Mouse (Mus musculus) heart, embryonic 13.5 days (tissue): ENCODE measurements around the gene Memo1. TPM values are rescaled to one million over a fixed set of nuclear protein-coding genes. Genes with fewer than 3 reads are reported as not detected.
"Not testable (repeated sequence)": the region's sequence is repeated elsewhere in the genome, so short reads cannot be mapped to it uniquely, and the experiment has no call there.

ENCODE experiments used
- ATAC-seq: fragments of 200-750 bp; cut with Nextera tagmentation; 2 replicates; pipeline ENCODE4 v1.8.0; 2017; ENCODE audit warnings: moderate TSS enrichment; ENCODE audit not compliant: insufficient number of reproducible peaks, low FRiP score, low TSS enrichment; ENCODE audit errors: extremely low read depth
- H3K27ac ChIP-seq: fragments of 300-500 bp; sonication (generic); replicated peaks from 2 replicates; pipeline ENCODE4 v1.5.1; 2015; ENCODE audit warnings: moderate library complexity, mild to moderate bottlenecking, inconsistent platforms
- H3K27me3 ChIP-seq: fragments of 300-500 bp; sonication (generic); replicated peaks from 2 replicates; pipeline ENCODE4 v1.6.1; 2015; ENCODE audit warnings: mild to moderate bottlenecking, inconsistent platforms
- H3K36me3 ChIP-seq: fragments of 300-500 bp; sonication (generic); 2 replicates; pipeline ENCODE4 v1.6.1; 2015; ENCODE audit warnings: mild to moderate bottlenecking, inconsistent platforms
- H3K4me1 ChIP-seq: fragments of 300-500 bp; sonication (generic); 2 replicates; pipeline ENCODE4 v1.6.1; 2015; ENCODE audit warnings: inconsistent platforms
- H3K4me2 ChIP-seq: fragments of 300-500 bp; sonication (generic); 2 replicates; pipeline ENCODE4 v1.6.1; 2015; ENCODE audit warnings: inconsistent platforms, mild to moderate bottlenecking, moderate library complexity
- H3K4me3 ChIP-seq: fragments of 300-500 bp; sonication (generic); 2 replicates; pipeline ENCODE4 v1.5.1; 2015; ENCODE audit warnings: moderate library complexity, mild to moderate bottlenecking, inconsistent platforms
- H3K9ac ChIP-seq: fragments of 300-500 bp; sonication (generic); 2 replicates; pipeline ENCODE4 v1.6.1; 2015; ENCODE audit warnings: inconsistent platforms, mild to moderate bottlenecking, moderate library complexity
- H3K9me3 ChIP-seq: fragments of 300-500 bp; sonication (generic); 2 replicates; pipeline ENCODE4 v1.6.1; 2016; ENCODE audit warnings: inconsistent platforms
- WGBS: fragments of 180-500 bp; shearing (Covaris S2); methylation state at CpG from one replicate; pipeline ENCODE4 v1.1.7; 2015; ENCODE audit warnings: mixed read lengths; 5-methylcytosine and 5-hydroxymethylcytosine counted together
- polyA plus RNA-seq: library from polyadenylated mRNA; unstranded; fragments of >200 nt; fragmentation: Nextera tagmentation; extraction: Ambion mirVana; gene quantifications from 2 replicates; pipeline ENCODE4 v1.2.1, GENCODE M21; 2015

The Memo1 gene
- 62.5 and 71.5 TPM in 2 replicates for polyA plus RNA-seq

GRCm38 (mm10) chr17:74295026-74295970 lies at the start of gene Memo1:
Memo1 (minus strand) TSS chr17:74295521.
- ATAC-seq = peak; percentile 77
- Histone ChIP-seq H3K4me3 (peak within 1 kb of the TSS; percentile 89), H3K27me3 (no peaks in the 10 kb centered on the region), H3K27ac (peak within 1 kb of the TSS; percentile 99), H3K9ac (peak within 1 kb of the TSS; percentile 97), H3K4me2 (peak within 1 kb of the TSS; percentile 85), H3K9me3 (no peaks in the 10 kb centered on the region), H3K36me3 (peaks cover 21% of the 10 kb centered on the region), H3K4me1 (peaks cover 34% of the 10 kb centered on the region)
- WGBS = under 1% methylated on average over 72 of the region's 110 CpGs

- H3K4me2 ChIP-seq = peak overlapping the region; percentile 87
- no peaks in the 10 kb centered on the region for H3K27me3 ChIP-seq
- H3K9ac ChIP-seq = peak overlapping the region; percentile 37; the same call in 1 of the 2 replicates
- ATAC-seq = no peak
- peaks cover 18% of the 10 kb centered on the region for H3K36me3 ChIP-seq
- H3K4me3 ChIP-seq = peak overlapping the region; percentile 99; the same call in 1 of the 2 replicates
- no peak overlapping the region for H3K27ac ChIP-seq
- no peaks in the 10 kb centered on the region for H3K9me3 ChIP-seq
- 69% methylated on average over 5 of the region's 5 CpGs for WGBS
- peaks cover 33% of the 10 kb centered on the region for H3K4me1 ChIP-seq
Measured at GRCm38 (mm10) chr17:74341151-74341550, 45.8 kb upstream of the Memo1 start.

- Histone ChIP-seq H3K9ac (peak within 1 kb of the TSS; percentile 99), H3K36me3 (peaks cover 12% of the 10 kb centered on the region), H3K27me3 (no peaks in the 10 kb centered on the region), H3K4me3 (peak within 1 kb of the TSS; percentile 99), H3K4me2 (peak within 1 kb of the TSS; percentile 87), H3K4me1 (peaks cover 33% of the 10 kb centered on the region), H3K27ac (peak within 1 kb of the TSS; percentile 98), H3K9me3 (no peaks in the 10 kb centered on the region)
- peak; percentile 80 for ATAC-seq
- WGBS = under 1% methylated on average over 47 of the region's 90 CpGs
Measured at GRCm38 (mm10) chr17:74338937-74339804, 43.9 kb upstream of the Memo1 start, which contains the start of gene Spast. Spast (plus strand) TSS chr17:74338987.

GRCm38 (mm10) chr17:74338225-74338931 lies 43.1 kb upstream of the Memo1 start:
- no peaks in the 10 kb centered on the region for H3K9me3 ChIP-seq
- under 1% methylated on average over 34 of the region's 50 CpGs for WGBS
- peak overlapping the region; percentile 99 for H3K4me3 ChIP-seq
- peaks cover 33% of the 10 kb centered on the region for H3K4me1 ChIP-seq
- peak overlapping the region; percentile 98 for H3K27ac ChIP-seq
- peak overlapping the region; percentile 99 for H3K9ac ChIP-seq
- ATAC-seq = peak; percentile 95
- H3K36me3 ChIP-seq = 0 out of 2 replicates have a peak, but pooled peaks cover 6% of the 10 kb centered on the region
- no peaks in the 10 kb centered on the region for H3K27me3 ChIP-seq
- peak overlapping the region; percentile 87 for H3K4me2 ChIP-seq

GRCm38 (mm10) chr17:74331049-74331676 lies 35.8 kb upstream of the Memo1 start:
- Histone ChIP-seq H3K27me3 (no peaks in the 10 kb centered on the region), H3K9me3 (no peaks in the 10 kb centered on the region), H3K4me1 (no peaks in the 10 kb centered on the region), H3K9ac (no peak overlapping the region), H3K27ac (no peak overlapping the region), H3K4me2 (no peak overlapping the region), H3K36me3 (no peaks in the 10 kb centered on the region), H3K4me3 (no peak overlapping the region)
- 71% methylated on average over 9 of the region's 9 CpGs for WGBS
- ATAC-seq = no peak

GRCm38 (mm10) chr17:74328146-74328545 lies 32.8 kb upstream of the Memo1 start:
- H3K4me1 ChIP-seq, H3K4me2 ChIP-seq, H3K4me3 ChIP-seq, H3K36me3 ChIP-seq, H3K27me3 ChIP-seq, ATAC-seq, H3K9ac ChIP-seq, H3K9me3 ChIP-seq, H3K27ac ChIP-seq: not testable (repeated sequence)
- WGBS = 44% methylated on average over 2 of the region's 2 CpGs

- H3K36me3 ChIP-seq, H3K4me2 ChIP-seq, H3K4me1 ChIP-seq, H3K9me3 ChIP-seq, H3K27ac ChIP-seq, H3K27me3 ChIP-seq, H3K9ac ChIP-seq, H3K4me3 ChIP-seq, ATAC-seq: not testable (repeated sequence)
- WGBS = 75% methylated on average over 7 of the region's 7 CpGs
Measured at GRCm38 (mm10) chr17:74327195-74327594, 31.9 kb upstream of the Memo1 start.

GRCm38 (mm10) chr17:74323844-74324243 lies 28.5 kb upstream of the Memo1 start, which contains the start of gene Dpy30:
Dpy30 (minus strand) TSS chr17:74323944.
- no peak within 1 kb of the TSS for H3K9ac ChIP-seq
- no peaks in the 10 kb centered on the region for H3K36me3 ChIP-seq
- no peak for ATAC-seq
- no peak within 1 kb of the TSS for H3K27ac ChIP-seq
- H3K27me3 ChIP-seq = no peaks in the 10 kb centered on the region
- no peak within 1 kb of the TSS for H3K4me2 ChIP-seq
- no peaks in the 10 kb centered on the region for H3K4me1 ChIP-seq
- WGBS = 64% methylated on average over 2 of the region's 2 CpGs
- H3K4me3 ChIP-seq = no peak within 1 kb of the TSS
- no peaks in the 10 kb centered on the region for H3K9me3 ChIP-seq

GRCm38 (mm10) chr17:74322400-74323054 lies 27.2 kb upstream of the Memo1 start:
- no peak overlapping the region for H3K4me2 ChIP-seq
- H3K36me3 ChIP-seq = no peaks in the 10 kb centered on the region
- no peak overlapping the region for H3K4me3 ChIP-seq
- H3K4me1 ChIP-seq = no peaks in the 10 kb centered on the region
- H3K27me3 ChIP-seq = no peaks in the 10 kb centered on the region
- no peak overlapping the region for H3K9ac ChIP-seq
- WGBS = 49% methylated on average over 5 of the region's 5 CpGs
- H3K9me3 ChIP-seq = no peaks in the 10 kb centered on the region
- H3K27ac ChIP-seq = no peak overlapping the region
- ATAC-seq = no peak

GRCm38 (mm10) chr17:74318721-74319120 lies 23.4 kb upstream of the Memo1 start:
- 86% methylated on average over 6 of the region's 6 CpGs for WGBS
- Histone ChIP-seq H3K9ac (no peak overlapping the region), H3K36me3 (peaks cover 5% of the 10 kb centered on the region), H3K4me2 (no peak overlapping the region), H3K4me1 (peaks cover 18% of the 10 kb centered on the region), H3K4me3 (no peak overlapping the region), H3K9me3 (no peaks in the 10 kb centered on the region), H3K27ac (no peak overlapping the region), H3K27me3 (no peaks in the 10 kb centered on the region)
- ATAC-seq = no peak
